Mouse (Mus musculus): ENCODE measurements around the gene Bcl2l15.
A peak's percentile ranks its signal among the peaks of the same experiment; 100 is the strongest.

The Bcl2l15 gene

DNA sequence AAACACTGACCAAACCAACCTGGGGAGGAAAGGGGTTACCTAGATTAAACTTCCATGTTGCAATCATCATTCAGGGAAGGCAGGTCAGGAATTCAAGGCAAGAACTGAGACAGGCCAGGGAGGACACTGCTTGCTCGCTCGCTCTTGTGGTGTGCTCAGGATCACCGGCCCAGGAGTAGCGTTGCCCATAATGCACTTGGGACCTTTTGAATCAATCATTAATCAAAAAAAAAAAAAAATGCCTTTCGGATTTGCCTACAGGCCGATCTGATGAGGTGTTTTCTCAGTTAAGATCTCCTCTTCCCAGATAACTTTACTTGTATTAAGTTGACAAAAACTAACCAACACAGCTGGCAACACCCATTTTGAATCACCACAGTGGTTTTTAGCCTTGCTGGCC, 31.8 kb downstream of the Bcl2l15 start:
- no peak for DNase-seq (ENCODE audit: inconsistent age in 2 of 2, low spot score in 1 of 2)

DNA sequence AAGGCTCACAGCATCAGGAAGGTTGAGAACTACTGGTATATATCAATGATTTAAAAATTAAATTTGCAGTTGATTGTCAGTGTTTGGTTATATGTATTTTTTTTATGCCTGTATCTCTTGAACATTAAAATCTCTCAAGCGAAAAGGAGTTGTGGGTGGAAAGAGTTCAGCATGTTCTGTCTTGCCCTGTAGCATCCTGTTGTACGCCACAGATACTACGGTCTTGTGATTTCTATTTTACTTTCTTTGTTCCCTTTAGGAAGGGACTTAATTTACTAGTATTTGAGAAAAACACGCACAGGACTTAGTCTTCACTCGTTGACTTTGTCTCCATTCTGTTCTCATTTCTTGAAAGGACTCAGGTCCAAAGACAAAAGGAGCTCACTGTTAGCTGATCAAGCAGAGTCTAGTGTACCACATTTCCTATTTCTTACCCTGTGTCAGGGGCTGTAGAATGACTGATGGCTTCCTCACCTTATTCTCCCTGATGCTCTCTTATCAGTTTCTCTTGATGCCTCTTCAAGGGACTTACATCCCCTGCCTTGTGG, 35.1 kb downstream of the Bcl2l15 start:
- no peak for DNase-seq (ENCODE audit: inconsistent age in 2 of 2, low spot score in 1 of 2)

GRCm38 (mm10) chr3:103868008-103868407, 35.6 kb downstream of the Bcl2l15 start:
- DNase-seq (ENCODE audit: inconsistent age in 2 of 2, low spot score in 1 of 2), result no peak

- DNase-seq (ENCODE audit: inconsistent age in 2 of 2, low spot score in 1 of 2), result no peak
Observed at GRCm38 (mm10) chr3:103872663-103873098, 40.3 kb downstream of the Bcl2l15 start.

DNA sequence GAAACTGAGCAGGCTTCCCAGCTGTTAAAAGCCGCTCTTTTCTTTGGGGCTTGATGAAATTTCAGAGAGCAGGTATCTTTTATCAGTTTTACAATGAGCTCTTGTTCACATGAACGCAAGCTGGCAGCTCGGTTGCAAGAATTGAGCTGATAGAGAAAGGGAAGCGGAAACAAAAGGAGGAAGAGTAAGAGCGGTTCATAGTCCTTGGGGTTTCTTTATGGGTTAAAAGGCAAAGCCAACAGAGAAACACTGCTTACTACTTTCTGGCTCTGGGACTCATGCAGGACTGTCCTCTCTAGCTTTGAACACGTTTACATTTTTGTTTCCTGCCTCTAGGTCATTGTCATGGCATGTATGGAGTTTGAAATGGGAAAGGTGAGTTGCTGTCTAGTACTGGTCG, 41.9 kb downstream of the Bcl2l15 start:
- DNase-seq (ENCODE audit: inconsistent age in 2 of 2, low spot score in 1 of 2), result no peak

DNA sequence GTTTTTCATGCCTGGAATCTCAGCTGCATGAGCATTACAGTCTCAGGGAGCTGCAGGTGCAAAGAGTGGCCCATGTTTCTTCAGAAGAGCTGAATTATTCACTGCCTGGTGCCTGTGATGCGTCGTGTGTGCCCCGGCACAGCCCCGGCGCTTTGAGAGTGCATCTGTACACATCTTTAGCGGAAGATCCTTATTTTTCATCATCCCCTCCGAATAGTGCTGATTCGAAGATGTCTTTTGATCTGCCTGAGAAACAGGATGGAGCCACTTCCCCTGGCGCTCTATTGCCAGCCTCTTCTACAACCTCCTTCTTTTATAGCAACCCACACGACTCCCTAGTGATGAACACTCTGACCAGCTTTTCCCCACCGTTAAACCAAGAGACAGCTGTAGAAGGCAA, 53.5 kb downstream of the Bcl2l15 start:
- DNase-seq (ENCODE audit: inconsistent age in 2 of 2, low spot score in 1 of 2), result no peak

GRCm38 (mm10) chr3:103887581-103887980, 55.2 kb downstream of the Bcl2l15 start:
- peak in 1 of 2 experiments; percentile 75 for DNase-seq (ENCODE audit: inconsistent age in 2 of 2, low spot score in 1 of 2)

DNA sequence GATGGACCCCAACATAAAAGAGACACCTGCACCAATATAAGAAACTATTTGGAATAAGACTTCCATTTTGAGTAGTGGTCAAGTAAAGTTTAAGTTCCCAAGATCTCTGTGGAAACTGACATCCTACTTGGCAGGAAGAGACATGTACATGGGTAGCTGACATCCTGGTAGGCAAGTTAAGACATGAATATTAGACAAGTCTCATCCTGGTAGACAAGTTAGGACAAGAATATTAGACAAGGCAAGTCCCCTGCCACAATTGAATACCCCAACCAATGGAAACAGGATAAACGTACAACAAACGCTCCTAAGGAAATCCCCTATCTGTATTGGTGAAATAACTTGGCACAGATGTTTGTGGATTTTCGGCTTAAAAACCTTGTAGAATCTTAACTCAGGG, 61.0 kb downstream of the Bcl2l15 start:
- DNase-seq (ENCODE audit: inconsistent age in 2 of 2, low spot score in 1 of 2), result no peak

Measured in adrenal gland, adult (tissue).